Mouse (Mus musculus) spleen, adult 2 months (tissue): ENCODE measurements around the gene Zfp692.
A peak's percentile ranks its signal among the peaks of the same experiment; 100 is the strongest.

Source experiments
- CTCF ChIP-seq: fragments of 200-500 bp; IDR thresholded peaks from 2 replicates; pipeline ENCODE4 v1.5.1; 2011; ENCODE audit warnings: mild to moderate bottlenecking, inconsistent platforms; ENCODE audit not compliant: insufficient read depth, insufficient read length, insufficient replicate concordance; ENCODE audit errors: extremely low read depth
- POLR2A ChIP-seq: fragments of 200-500 bp; IDR thresholded peaks from 2 replicates; pipeline ENCODE4 v1.6.1; 2011; ENCODE audit warnings: low read depth, low read length, inconsistent platforms

DNA sequence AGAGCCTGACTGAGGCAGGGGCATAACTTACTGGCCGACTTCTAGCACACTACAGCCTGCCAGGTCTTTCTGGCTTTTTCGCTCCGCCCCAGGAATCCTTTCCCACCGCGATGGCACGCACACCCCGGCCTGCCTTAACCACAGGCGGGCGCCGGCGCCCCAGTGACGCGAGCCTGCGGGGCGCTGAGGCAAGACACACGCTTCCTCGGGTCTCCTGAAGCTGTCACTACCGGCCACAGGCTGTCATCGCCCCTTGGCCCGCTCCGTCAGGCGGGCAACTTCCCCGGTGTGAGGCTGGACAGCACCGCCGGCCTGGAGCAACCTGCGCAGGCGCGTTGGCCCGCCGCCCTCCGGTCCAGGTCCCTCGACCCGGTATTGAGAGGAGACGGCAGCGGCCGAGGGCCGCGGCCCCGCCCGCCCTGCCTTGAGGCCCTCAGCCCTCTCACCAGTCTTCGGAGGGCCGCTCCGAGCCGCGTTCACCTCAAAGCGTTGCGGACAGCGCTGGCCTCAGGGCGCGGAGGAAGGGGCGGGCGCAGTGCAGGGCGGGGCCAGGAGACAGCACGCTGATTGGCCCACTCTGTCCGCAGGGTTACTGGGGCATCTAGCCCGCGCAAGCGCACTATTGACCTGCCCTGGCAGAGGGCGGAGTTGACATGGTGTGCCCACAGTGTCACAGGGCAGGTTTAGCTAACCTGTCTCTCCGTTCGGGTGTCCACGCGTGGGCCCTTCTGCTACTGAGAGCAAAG lies 16.1 kb downstream of the Zfp692 start:
- TF ChIP-seq POLR2A (peak; percentile 60; the same call in 1 of the 2 replicates), CTCF (no peak)
